Mouse (Mus musculus) left cerebral cortex, postnatal 14 days (tissue): Measurements from ENCODE around the gene Stx8. TPM values are rescaled to one million over a fixed set of nuclear protein-coding genes. Genes with fewer than 3 reads are reported as not detected.

Experiments used
- DNase-seq, 2 experiments: peaks; one replicate each; pipeline ENCODE4 v3.0.0; 2021 to 2022; ENCODE audit warnings: low spot score in 2 of 2, mixed read lengths in 1 of 2
- intact Hi-C: fragments of 180-260 bp; cut with DNase I; formaldehyde crosslinking; loops from one replicate; pipeline ENCODE4 v1.15.1; 2025
- microRNA-seq, 2 experiments: library from miRNA; unstranded; fragments of <30 nt; microRNA quantifications; one replicate each; pipeline ENCODE4 v1.2.0; 2022
- total RNA-seq, 2 experiments: library from RNA; stranded (reverse); gene quantifications; 2 replicates each; pipeline ENCODE4 v1.2.3; 2021

Gene Stx8
- total RNA-seq, 2 experiments from 2014 or later: 31.7 to 36.2 TPM

DNA sequence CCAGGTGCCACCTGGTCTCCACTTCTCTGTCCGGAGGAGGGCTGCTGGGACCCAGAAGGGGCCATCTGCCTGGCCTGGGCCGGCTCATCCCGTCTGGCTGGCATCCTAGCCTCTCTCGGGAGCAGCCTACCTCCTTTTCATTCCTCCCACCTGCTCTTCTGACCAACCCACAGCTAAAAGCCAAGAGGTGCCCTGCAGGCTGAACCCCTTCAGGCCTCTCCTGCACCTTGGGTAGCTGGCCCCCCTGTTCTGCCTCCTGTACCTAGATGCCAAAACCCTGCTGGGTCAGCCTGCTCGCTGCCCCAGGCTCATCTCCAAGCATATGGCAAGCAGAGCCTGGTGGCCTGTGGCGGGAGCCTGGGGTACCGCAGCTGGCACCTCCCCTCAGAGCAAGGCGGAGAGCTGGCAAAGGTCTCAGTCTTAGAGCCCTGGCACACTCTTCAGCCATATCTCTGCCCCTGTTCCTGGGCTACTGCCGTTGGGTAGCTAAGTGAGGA lies 267.5 kb downstream of the Stx8 start:
- DNase-seq: no peak
- intact Hi-C loops: no loop called here

DNA sequence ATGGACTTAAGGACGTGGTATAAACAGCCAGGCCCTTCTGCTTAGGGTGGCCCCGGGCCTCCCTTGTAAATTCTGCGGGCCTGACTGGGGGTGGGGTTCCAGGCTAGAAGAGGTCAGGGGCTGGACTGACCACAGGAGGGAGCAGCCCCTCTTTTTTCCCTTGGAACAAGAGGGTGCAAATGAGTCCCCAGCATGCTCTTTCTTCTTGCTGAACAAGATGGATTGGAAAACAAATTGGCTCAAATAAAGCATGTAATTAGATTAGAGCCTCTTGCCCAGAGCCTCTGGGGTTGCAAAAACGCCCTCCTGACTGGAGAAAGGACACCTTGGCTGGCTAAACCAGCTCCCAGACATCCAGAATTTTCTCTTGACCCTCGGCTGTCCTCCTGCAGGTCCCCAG lies 273.8 kb downstream of the Stx8 start:
- intact Hi-C loops: no loop called here
- no peak for DNase-seq

DNA sequence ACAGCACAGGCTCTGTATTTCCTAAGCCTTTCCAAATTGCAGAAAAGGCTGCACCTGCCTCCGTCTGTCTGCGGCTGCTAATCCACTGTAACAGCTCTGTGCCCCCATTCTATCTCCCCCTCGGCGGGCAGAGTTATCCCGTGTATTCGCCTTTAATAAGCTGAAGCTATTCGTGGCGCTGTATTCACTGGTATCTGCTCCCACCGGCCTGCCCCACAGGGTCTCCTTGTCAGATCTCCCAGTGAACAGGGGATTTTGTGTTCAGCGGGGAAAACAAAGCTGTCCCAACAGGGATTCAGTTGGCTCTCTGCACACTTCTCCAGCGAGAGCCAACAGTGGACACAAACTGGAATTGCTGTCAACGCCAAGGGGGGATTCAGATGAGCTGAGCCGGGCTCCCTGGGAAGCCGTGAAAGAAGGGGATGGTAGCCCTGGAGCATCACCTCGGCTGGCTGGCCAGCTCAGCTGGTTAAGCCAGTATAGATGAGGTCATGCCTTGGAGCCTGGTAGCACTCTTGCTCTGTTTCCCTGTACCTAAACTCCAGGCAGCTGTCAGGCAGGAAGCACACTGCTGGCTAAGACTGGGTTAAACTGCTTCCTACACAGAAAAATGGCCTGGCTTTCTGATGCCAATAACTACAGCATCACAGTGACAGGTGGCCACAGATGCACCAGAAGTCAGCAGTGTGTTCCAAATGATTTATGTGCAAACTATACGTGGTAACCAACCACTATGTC lies 278.4 kb downstream of the Stx8 start:
- intact Hi-C loops: no loop called here
- no peak for DNase-seq

DNA sequence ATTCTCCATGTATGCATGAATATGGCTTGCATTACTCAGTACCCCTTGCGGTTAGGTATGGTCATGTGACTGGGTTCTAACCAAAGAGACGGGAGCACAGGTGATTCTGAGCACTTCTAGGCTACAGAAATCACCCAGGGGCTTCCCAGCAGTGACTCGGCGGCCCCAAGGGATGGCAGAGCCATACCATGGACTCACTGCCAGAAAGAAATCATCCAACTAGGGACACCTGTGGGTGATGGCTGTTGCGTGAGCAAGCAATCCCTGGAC lies 278.9 kb downstream of the Stx8 start:
- intact Hi-C loops: no loop called here
- DNase-seq: no peak

DNA sequence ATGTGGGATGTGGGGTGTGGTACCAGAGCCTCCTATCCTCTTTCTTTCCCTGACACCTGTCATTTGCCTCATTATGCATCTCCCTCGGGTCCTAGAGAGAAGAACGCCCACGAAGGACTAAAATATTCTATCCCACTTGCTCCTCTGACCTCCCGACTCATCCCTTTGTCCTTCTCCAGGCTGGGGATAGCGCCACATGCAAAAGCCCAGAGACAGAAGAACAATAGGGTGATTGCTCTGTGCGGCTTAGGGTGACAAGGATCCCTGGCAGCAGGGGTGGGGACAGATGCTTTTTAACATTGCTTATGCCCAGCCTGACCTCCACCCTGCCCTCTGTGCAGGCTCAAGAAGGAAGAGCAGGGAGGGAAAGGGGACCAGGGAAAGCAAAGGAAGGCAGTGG lies 281.9 kb downstream of the Stx8 start:
- no peak for DNase-seq
- intact Hi-C loops: no loop called here

DNA sequence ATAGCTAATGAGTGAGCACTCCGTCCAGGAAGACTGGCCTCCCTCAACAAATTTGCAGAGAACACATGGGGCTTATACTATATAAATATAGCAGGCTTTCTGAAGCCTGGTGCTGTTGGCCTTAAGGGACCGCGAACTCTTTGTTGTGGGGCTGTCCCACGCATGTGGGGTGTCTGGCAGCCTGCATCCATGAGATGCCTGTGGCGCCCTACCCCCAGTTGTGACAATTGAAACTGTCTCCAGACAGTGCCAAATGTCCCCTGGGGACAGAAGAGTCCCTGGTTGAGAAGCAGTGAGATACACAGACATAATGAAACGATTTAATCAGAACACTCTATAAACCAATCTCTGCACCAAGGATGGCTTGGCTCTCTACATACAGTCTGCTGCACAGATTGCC lies 284.1 kb downstream of the Stx8 start:
- intact Hi-C loops: no loop called here
- no peak for DNase-seq

DNA sequence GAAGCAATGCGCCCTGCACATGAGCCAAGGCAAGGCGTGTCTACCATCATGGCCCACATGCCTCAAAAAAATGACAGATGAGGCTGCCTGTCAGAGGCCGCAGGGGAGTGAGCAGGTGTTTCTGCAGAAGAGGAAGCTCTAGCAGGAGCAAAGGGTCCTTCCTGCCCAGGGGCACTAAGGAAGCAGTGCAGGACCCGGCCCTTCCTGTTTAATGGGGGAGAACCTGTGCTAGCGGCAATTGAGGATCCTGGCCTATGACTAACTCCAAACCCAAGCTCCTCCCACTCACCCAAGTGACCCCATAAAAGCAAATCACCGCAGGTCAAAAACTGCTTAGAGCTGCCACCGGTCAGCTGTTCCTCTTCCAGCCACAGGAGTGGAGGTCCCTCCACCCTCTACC lies 287.5 kb downstream of the Stx8 start:
- intact Hi-C loops: no loop called here
- DNase-seq: no peak

Small RNA genes lying within 50 kb of the gene (microRNA-seq; reads per million reads assigned to microRNA genes)
- 0 reads per million in 2 experiments for gene Mir6406

Other genes starting within 250 kb of the Stx8 start
- 1 to 10 TPM; 1.8 to 1.9 TPM for gene Glp2r, start 195.0 kb upstream of the Stx8 start, total RNA-seq
- not detected for gene Gsg1l2, start 191.6 kb upstream of the Stx8 start, total RNA-seq
- gene Dhrs7c, start 168.0 kb upstream of the Stx8 start, total RNA-seq: 1 to 10 TPM in 1 of 2 experiments, under 1 TPM in 1; 0.30 to 1.2 TPM
- gene Usp43, start 44.0 kb upstream of the Stx8 start, total RNA-seq: 10 to 100 TPM; 11.1 to 12.2 TPM
- 10 to 100 TPM in 1 of 2 experiments, 1 to 10 TPM in 1; 8.7 to 10.1 TPM for gene Cfap52, start 542 bp upstream of the Stx8 start, total RNA-seq